Mouse (Mus musculus) cortical plate, adult 2 months (tissue): ENCODE measurements at regions not wholly inside any gene's neighbourhood (a gene's known extent, or its start where the extent isn't known, plus 50 kb on each side); places are given as distances from the start of the nearest gene placed in this dataset.

ENCODE experiments used
- CTCF ChIP-seq: fragments of 200-500 bp; IDR thresholded peaks from 2 replicates; pipeline ENCODE4 v1.5.1; 2011; ENCODE audit warnings: mild to moderate bottlenecking, control low read depth, low read length; ENCODE audit not compliant: insufficient read depth; ENCODE audit errors: extremely low read depth
- POLR2A ChIP-seq: fragments of 200-500 bp; IDR thresholded peaks from 2 replicates; pipeline ENCODE4 v1.6.1; 2011; ENCODE audit warnings: mild to moderate bottlenecking, low read length, control low read depth; ENCODE audit not compliant: insufficient read depth; ENCODE audit errors: extremely low read depth

DNA sequence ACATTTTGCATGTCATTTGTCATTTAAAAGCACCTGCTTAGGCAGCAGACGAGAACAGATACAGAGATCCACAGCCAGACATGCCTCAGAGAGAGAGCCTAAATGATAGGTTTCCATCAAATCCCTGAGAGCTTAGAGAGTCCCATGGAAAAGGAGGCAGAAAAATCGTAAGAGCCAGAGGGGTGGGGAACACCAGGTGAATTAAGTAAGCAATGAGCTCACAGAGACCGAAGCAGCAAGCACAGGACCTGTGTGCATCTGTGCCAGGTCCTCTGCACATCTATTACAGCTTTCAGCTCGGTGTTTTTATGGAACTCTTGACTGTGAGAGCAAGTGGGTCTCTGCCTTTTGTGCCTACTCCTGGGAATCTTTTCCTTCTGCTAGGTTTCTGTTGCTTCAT, 1416.1 kb downstream of the Slc22a22 start:
- no peak for TF ChIP-seq CTCF
- TF ChIP-seq POLR2A, result no peak
